ENCODE assay signal across 22 mouse cellular contexts in genomic region chr13:23917674-23918073, GRCm38 (mm10). TPM values are rescaled to one million over a fixed set of nuclear protein-coding genes. Genes with fewer than 3 reads are reported as not detected.
A peak's percentile ranks its signal among the peaks of the same experiment; 100 is the strongest.
DNase-seq lines count a peak whose midpoint lies in the region; ATAC-seq and TF ChIP-seq lines count a peak whose summit lies in the region.
"Had no signal": no experiment of that assay in that cellular context is flagged by ENCODE, and none has a peak within 500 bp of the region (broad histone marks: within the 10 kb centered on the region; RNA-seq: fewer than 3 reads in every experiment).

No protein-coding gene starts in this region.

- DNase-seq in kidney, postnatal 14 days, result peak; percentile 27
- no peak for DNase-seq in kidney, postnatal 25 days
- no peak for DNase-seq in intestine, embryonic 14.5 days (ENCODE audit: low spot score)
- DNase-seq in stomach, postnatal 0 days (ENCODE audit: low spot score), result no peak
- DNase-seq in urinary bladder, postnatal 25 days (ENCODE audit: low spot score), result no peak
- DNase-seq in thymus, adult 2 months, result no peak
- DNase-seq: adrenal gland, adult 2 months; adrenal gland, postnatal 36 days; cerebellum, adult 2 months; cerebellum, postnatal 10 days; forebrain, postnatal 0 days; gastrocnemius, adult 2 months; gastrocnemius, postnatal 36 days; heart, adult 11 months; heart, postnatal 36 days had no signal

- no peak overlapping the region for H3K4me2 ChIP-seq in intestine, embryonic 14.5 days (ENCODE audit: low read length)
- no peak overlapping the region for H3K4me2 ChIP-seq in intestine, embryonic 15.5 days (replicated peaks)
- no peak overlapping the region for H3K4me2 ChIP-seq in stomach, postnatal 0 days (replicated peaks; ENCODE audit: low read depth)
- H3K4me2 ChIP-seq: forebrain, embryonic 13.5 days; heart, embryonic 13.5 days had no signal

- TF ChIP-seq POLR2A in thymus, adult 2 months (IDR thresholded peaks at IDR 0.05; ENCODE audit: control insufficient read depth, extremely low read depth, insufficient read depth, low read length, poor library complexity), result no peak

- no peaks in the 10 kb centered on the region for H3K27me3 ChIP-seq in intestine, embryonic 14.5 days (replicated peaks; ENCODE audit: control insufficient read depth, insufficient read depth, low read length)
- no peaks in the 10 kb centered on the region for H3K27me3 ChIP-seq in intestine, embryonic 15.5 days (replicated peaks)
- H3K27me3 ChIP-seq in stomach, postnatal 0 days (ENCODE audit: control insufficient read depth, insufficient read depth, low read length), result no peaks in the 10 kb centered on the region
- H3K27me3 ChIP-seq in thymus, adult 2 months (ENCODE audit: control insufficient read depth, insufficient read depth, low read length), result no peaks in the 10 kb centered on the region
- H3K27me3 ChIP-seq: forebrain, embryonic 13.5 days; heart, embryonic 13.5 days had no signal

- no peak overlapping the region for H3K27ac ChIP-seq in intestine, embryonic 14.5 days (ENCODE audit: low read depth)
- no peak overlapping the region for H3K27ac ChIP-seq in intestine, embryonic 15.5 days
- H3K27ac ChIP-seq in stomach, postnatal 0 days (replicated peaks), result no peak overlapping the region
- H3K27ac ChIP-seq in thymus, adult 2 months (ENCODE audit: control insufficient read depth, insufficient read depth, low read length), result no peak overlapping the region
- H3K27ac ChIP-seq: embryonic facial prominence, embryonic 10.5 days; forebrain, embryonic 13.5 days; gastrocnemius, adult 2 months; heart, embryonic 13.5 days had no signal

- no peaks in the 10 kb centered on the region for H3K9me3 ChIP-seq in intestine, embryonic 14.5 days (ENCODE audit: control insufficient read depth, low read length)
- no peaks in the 10 kb centered on the region for H3K9me3 ChIP-seq in intestine, embryonic 15.5 days
- H3K9me3 ChIP-seq in stomach, postnatal 0 days (ENCODE audit: control insufficient read depth, low read length), result no peaks in the 10 kb centered on the region
- H3K9me3 ChIP-seq: embryonic facial prominence, embryonic 10.5 days; forebrain, embryonic 13.5 days; heart, embryonic 13.5 days had no signal

- TF ChIP-seq EP300 in stomach, postnatal 0 days (optimal IDR thresholded peaks at IDR 0.05), result no peak

- no peak overlapping the region for H3K9ac ChIP-seq in intestine, embryonic 14.5 days (ENCODE audit: low read length)
- H3K9ac ChIP-seq in intestine, embryonic 15.5 days, result no peak overlapping the region
- H3K9ac ChIP-seq in stomach, postnatal 0 days (ENCODE audit: low read length), result no peak overlapping the region
- H3K9ac ChIP-seq: forebrain, embryonic 13.5 days; forebrain, postnatal 0 days; heart, embryonic 13.5 days had no signal

- H3K36me3 ChIP-seq in intestine, embryonic 14.5 days (ENCODE audit: control insufficient read depth, insufficient read depth, low read length), result no peaks in the 10 kb centered on the region
- no peaks in the 10 kb centered on the region for H3K36me3 ChIP-seq in intestine, embryonic 15.5 days
- no peaks in the 10 kb centered on the region for H3K36me3 ChIP-seq in stomach, postnatal 0 days (ENCODE audit: control insufficient read depth, insufficient read depth, low read length)
- no peaks in the 10 kb centered on the region for H3K36me3 ChIP-seq in thymus, adult 2 months (ENCODE audit: control insufficient read depth, insufficient read depth, low read length)
- H3K36me3 ChIP-seq: embryonic facial prominence, embryonic 10.5 days; heart, embryonic 13.5 days had no signal

- H3K4me1 ChIP-seq in intestine, embryonic 14.5 days (replicated peaks; ENCODE audit: control insufficient read depth, insufficient read depth, low read length), result peaks cover 9% of the 10 kb centered on the region
- H3K4me1 ChIP-seq in intestine, embryonic 15.5 days (replicated peaks), result peaks cover 9% of the 10 kb centered on the region; the same call in 1 of the 2 replicates
- H3K4me1 ChIP-seq in stomach, postnatal 0 days (replicated peaks; ENCODE audit: control insufficient read depth, insufficient read depth), result no peaks in the 10 kb centered on the region
- H3K4me1 ChIP-seq in thymus, adult 2 months (replicated peaks; ENCODE audit: control insufficient read depth, insufficient read depth, low read length), result no peaks in the 10 kb centered on the region
- H3K4me1 ChIP-seq: embryonic facial prominence, embryonic 10.5 days; forebrain, embryonic 13.5 days had no signal

- no peak for TF ChIP-seq CTCF in stomach, postnatal 0 days (IDR thresholded peaks at IDR 0.05; ENCODE audit: low read depth)
- TF ChIP-seq CTCF in thymus, adult 2 months (IDR thresholded peaks at IDR 0.05; ENCODE audit: borderline replicate concordance, control insufficient read depth, extremely low read depth, insufficient read depth, low read length, poor library complexity), result no peak

- H3K4me3 ChIP-seq in intestine, embryonic 14.5 days (ENCODE audit: low read depth, low read length), result no peak overlapping the region
- H3K4me3 ChIP-seq in intestine, embryonic 15.5 days (replicated peaks), result no peak overlapping the region
- H3K4me3 ChIP-seq in stomach, postnatal 0 days (ENCODE audit: low read depth, low read length), result no peak overlapping the region
- H3K4me3 ChIP-seq in thymus, adult 2 months (ENCODE audit: control insufficient read depth, insufficient read depth, low read length), result no peak overlapping the region
- H3K4me3 ChIP-seq: embryonic facial prominence, embryonic 10.5 days; forebrain, embryonic 13.5 days; gastrocnemius, adult 2 months; heart, embryonic 13.5 days had no signal

- 42% methylated on average over 4 of the region's 4 CpGs for WGBS in intestine, embryonic 14.5 days
- WGBS in intestine, embryonic 15.5 days, result 31% methylated on average over 4 of the region's 4 CpGs
- 33% methylated on average over 4 of the region's 4 CpGs for WGBS in stomach, postnatal 0 days
- WGBS in thymus, adult 2 months, result 90% methylated on average over 4 of the region's 4 CpGs

- peak; percentile 52; the same call in 1 of the 2 replicates for ATAC-seq in intestine, embryonic 14.5 days (replicated peaks; ENCODE audit: low FRiP score, low TSS enrichment, low read depth)
- peak; percentile 62 for ATAC-seq in intestine, embryonic 15.5 days
- ATAC-seq in stomach, postnatal 0 days (ENCODE audit: low FRiP score, low TSS enrichment), result peak; percentile 64; the same call in 1 of the 2 replicates
- ATAC-seq: forebrain, embryonic 13.5 days; forebrain, postnatal 0 days had no signal

RNA-seq across cellular contexts. Expression of gene Slc17a4, which starts 2.9 kb away (rescaled TPM):
- polyA plus RNA-seq in intestine, embryonic 14.5 days (2014; fragmentation: Nextera tagmentation; extraction: Ambion mirVana), result 14.7 and 17.5 TPM in 2 replicates
- 17.0 and 19.6 TPM in 2 replicates for polyA plus RNA-seq in intestine, embryonic 15.5 days (2015; fragmentation: Nextera tagmentation; extraction: Ambion mirVana)
- polyA plus RNA-seq in stomach, postnatal 0 days (2015; fragmentation: Nextera tagmentation; extraction: Ambion mirVana), result 0.07 and 0.21 TPM in 2 replicates
- polyA plus RNA-seq in thymus, adult 2 months (2012; rRNA removed), result 0.16 and 0.27 TPM in 2 replicates
- polyA plus RNA-seq: cerebellum, adult 2 months; embryonic facial prominence, embryonic 10.5 days; forebrain, embryonic 13.5 days; forebrain, postnatal 0 days; heart, embryonic 13.5 days; heart, postnatal 0 days; hindbrain, embryonic 11.5 days had no signal

RNA-seq across cellular contexts. Expression of gene Hist1h2ba, which starts 16.3 kb away (rescaled TPM):
- not detected in 2 replicates for polyA plus RNA-seq in intestine, embryonic 14.5 days (2014; fragmentation: Nextera tagmentation; extraction: Ambion mirVana)
- not detected in 2 replicates for polyA plus RNA-seq in intestine, embryonic 15.5 days (2015; fragmentation: Nextera tagmentation; extraction: Ambion mirVana)
- polyA plus RNA-seq in stomach, postnatal 0 days (2015; fragmentation: Nextera tagmentation; extraction: Ambion mirVana), result not detected in 2 replicates
- not detected in 2 replicates for polyA plus RNA-seq in thymus, adult 2 months (2012; rRNA removed)
- polyA plus RNA-seq: adrenal gland, adult 2 months; cerebellum, adult 2 months; embryonic facial prominence, embryonic 10.5 days; embryonic facial prominence, embryonic 14.5 days; forebrain, embryonic 13.5 days; forebrain, postnatal 0 days; heart, embryonic 13.5 days; heart, postnatal 0 days; hindbrain, embryonic 11.5 days had no signal

RNA-seq across cellular contexts. Expression of gene Hist1h2aa, which starts 16.6 kb away (rescaled TPM):
- not detected in 2 replicates for polyA plus RNA-seq in intestine, embryonic 14.5 days (2014; fragmentation: Nextera tagmentation; extraction: Ambion mirVana)
- polyA plus RNA-seq in intestine, embryonic 15.5 days (2015; fragmentation: Nextera tagmentation; extraction: Ambion mirVana), result not detected in 2 replicates
- not detected in 2 replicates for polyA plus RNA-seq in stomach, postnatal 0 days (2015; fragmentation: Nextera tagmentation; extraction: Ambion mirVana)
- not detected in 2 replicates for polyA plus RNA-seq in thymus, adult 2 months (2012; rRNA removed)
- polyA plus RNA-seq: adrenal gland, adult 2 months; cerebellum, adult 2 months; embryonic facial prominence, embryonic 10.5 days; embryonic facial prominence, embryonic 14.5 days; forebrain, embryonic 13.5 days; forebrain, postnatal 0 days; heart, embryonic 13.5 days; heart, postnatal 0 days; hindbrain, embryonic 11.5 days had no signal

RNA-seq across cellular contexts. Expression of gene Slc17a1, which starts 50.1 kb away (rescaled TPM):
- 0.31 and 0.53 TPM in 2 replicates for polyA plus RNA-seq in intestine, embryonic 14.5 days (2014; fragmentation: Nextera tagmentation; extraction: Ambion mirVana)
- polyA plus RNA-seq in intestine, embryonic 15.5 days (2015; fragmentation: Nextera tagmentation; extraction: Ambion mirVana), result 0.35 and 0.55 TPM in 2 replicates
- polyA plus RNA-seq in stomach, postnatal 0 days (2015; fragmentation: Nextera tagmentation; extraction: Ambion mirVana), result not detected in 2 replicates
- 0.11 and 0.13 TPM in 2 replicates for polyA plus RNA-seq in thymus, adult 2 months (2012; rRNA removed)
- polyA plus RNA-seq: adrenal gland, adult 2 months; cerebellum, adult 2 months; embryonic facial prominence, embryonic 10.5 days; embryonic facial prominence, embryonic 14.5 days; forebrain, embryonic 13.5 days; forebrain, postnatal 0 days; heart, embryonic 13.5 days; heart, postnatal 0 days; hindbrain, embryonic 11.5 days had no signal

Comparison
In these comparisons a context has a peak if more than half of its experiments do, and no peak if none do; other contexts are left out.
1. RNA of gene Slc17a4, which starts 2.9 kb away (polyA plus RNA-seq): 17.0 to 19.6 TPM in intestine, embryonic 15.5 days and 14.7 to 17.5 TPM in intestine, embryonic 14.5 days; 0.07 to 0.21 TPM in stomach, postnatal 0 days and 0.16 to 0.27 TPM in thymus, adult 2 months; every median in the first group is over 10 times any median in the second.
2. Peak in every context shown above with its lines, with median percentiles within 50 percentile points of each other: ATAC-seq.